Mouse (Mus musculus): Measurements from ENCODE around the gene Ddx31.

GRCm38 (mm10) chr2:28902291-28902690 lies 62.1 kb downstream of the Ddx31 start:
- TF ChIP-seq CTCF (IDR thresholded peaks at IDR 0.05; ENCODE audit: extremely low read depth, insufficient read length, insufficient replicate concordance, low read depth, low read length), result no peak
- no peak for TF ChIP-seq POLR2A (IDR thresholded peaks at IDR 0.05; ENCODE audit: low read depth, low read length)
